Mouse (Mus musculus) liver, postnatal 0 days (tissue): ENCODE measurements around the gene Sstr5. TPM values are rescaled to one million over a fixed set of nuclear protein-coding genes. Genes with fewer than 3 reads are reported as not detected.

Experiments used
- ATAC-seq: fragments of 200-750 bp; cut with Nextera tagmentation; 2 replicates; pipeline ENCODE4 v1.8.0; 2017; ENCODE audit warnings: mild to moderate bottlenecking, moderate library complexity
- DNase-seq: peaks from one replicate; pipeline ENCODE4 v3.0.0-alpha.2; 2016
- H3K27ac ChIP-seq: fragments of 300-500 bp; sonication (generic); 2 replicates; pipeline ENCODE4 v1.5.1; 2014; ENCODE audit warnings: antibody characterized with exemption, moderate library complexity, mild to moderate bottlenecking, low read depth
- H3K27me3 ChIP-seq: fragments of 300-500 bp; sonication (generic); 2 replicates; pipeline ENCODE4 v1.6.1; 2014; ENCODE audit warnings: low read length, control low read depth, mixed read lengths; ENCODE audit not compliant: insufficient read depth
- H3K36me3 ChIP-seq: fragments of 300-500 bp; sonication (generic); replicated peaks from 2 replicates; pipeline ENCODE4 v1.6.1; 2014; ENCODE audit warnings: mild to moderate bottlenecking, control low read depth, low read length, moderate library complexity, mixed read lengths; ENCODE audit not compliant: insufficient read depth
- H3K4me1 ChIP-seq: fragments of 300-500 bp; sonication (generic); 2 replicates; pipeline ENCODE4 v1.6.1; 2014; ENCODE audit warnings: antibody characterized with exemption, mild to moderate bottlenecking, control low read depth; ENCODE audit not compliant: insufficient read depth
- H3K4me2 ChIP-seq: fragments of 300-500 bp; sonication (generic); 2 replicates; pipeline ENCODE4 v1.6.1; 2014; ENCODE audit warnings: low read depth, mild to moderate bottlenecking, low read length, moderate library complexity, mixed read lengths
- H3K4me3 ChIP-seq: fragments of 300-500 bp; sonication (generic); 2 replicates; pipeline ENCODE4 v1.5.1; 2014; ENCODE audit warnings: low read depth, low read length
- H3K9ac ChIP-seq: fragments of 300-500 bp; sonication (generic); replicated peaks from 2 replicates; pipeline ENCODE4 v1.6.1; 2014; ENCODE audit warnings: mild to moderate bottlenecking, moderate library complexity
- H3K9me3 ChIP-seq: fragments of 300-500 bp; sonication (generic); 2 replicates; pipeline ENCODE4 v1.6.1; 2016; ENCODE audit warnings: mild to moderate bottlenecking, control low read depth, low read length, mixed read lengths
- CTCF ChIP-seq: sonication (generic); IDR thresholded peaks from 2 replicates; pipeline ENCODE4 v1.5.1; 2016; ENCODE audit warnings: antibody characterized with exemption, low read depth
- EP300 ChIP-seq: IDR thresholded peaks from 2 replicates; pipeline ENCODE4 v1.6.1; 2016; ENCODE audit warnings: antibody characterized with exemption, low read depth, mild to moderate bottlenecking
- WGBS: fragments of 180-500 bp; shearing (Covaris S2); extraction: QIAGEN DNeasy Blood & Tissue Kit; methylation state at CpG from one replicate; pipeline ENCODE4 v1.1.7; 2014; ENCODE audit not compliant: insufficient replicate concordance; 5-methylcytosine and 5-hydroxymethylcytosine counted together
- polyA plus RNA-seq: library from polyadenylated mRNA; unstranded; fragments of >200 nt; fragmentation: Nextera tagmentation; extraction: Ambion mirVana; gene quantifications from 2 replicates; pipeline ENCODE4 v1.2.1, GENCODE M21; 2015

The Sstr5 gene
- polyA plus RNA-seq, 1 experiment from 2014 or later: not detected

- no peak within 1 kb of the TSS for H3K4me2 ChIP-seq
- no peaks in the 10 kb centered on the region for H3K27me3 ChIP-seq
- H3K4me1 ChIP-seq: no peaks in the 10 kb centered on the region
- H3K36me3 ChIP-seq: no peaks in the 10 kb centered on the region
- H3K9me3 ChIP-seq: no peaks in the 10 kb centered on the region
- no peak within 1 kb of the TSS for H3K4me3 ChIP-seq
- no peak for ATAC-seq
- no peak within 1 kb of the TSS for H3K9ac ChIP-seq
- no peak for DNase-seq
- H3K27ac ChIP-seq: no peak within 1 kb of the TSS
- 59% methylated on average over 2 of the region's 2 CpGs for WGBS
- no peak for TF ChIP-seq CTCF
- TF ChIP-seq EP300: no peak
Measured at GRCm38 (mm10) chr17:25454272-25454671, 42.8 kb downstream of the Sstr5 start, which contains the start of gene Tekt4. Gene Tekt4, plus strand, starts transcription at chr17:25454615.

GRCm38 (mm10) chr17:25452246-25452965 is 44.7 kb downstream of the Sstr5 start:
- Histone ChIP-seq H3K9me3 (no peaks in the 10 kb centered on the region), H3K4me3 (no peak overlapping the region), H3K27me3 (no peaks in the 10 kb centered on the region), H3K36me3 (no peaks in the 10 kb centered on the region), H3K27ac (no peak overlapping the region), H3K9ac (no peak overlapping the region), H3K4me2 (no peak overlapping the region), H3K4me1 (0 out of 2 replicates have a peak, but pooled peaks cover 3% of the 10 kb centered on the region)
- no peak for DNase-seq
- TF ChIP-seq CTCF (no peak), EP300 (no peak)
- no peak for ATAC-seq
- 74% methylated on average over 5 of the region's 5 CpGs for WGBS

GRCm38 (mm10) chr17:25450329-25450728 is 46.8 kb downstream of the Sstr5 start:
- H3K4me3 ChIP-seq: no peak overlapping the region
- H3K4me1 ChIP-seq: 0 out of 2 replicates have a peak, but pooled peaks cover 3% of the 10 kb centered on the region

DNA sequence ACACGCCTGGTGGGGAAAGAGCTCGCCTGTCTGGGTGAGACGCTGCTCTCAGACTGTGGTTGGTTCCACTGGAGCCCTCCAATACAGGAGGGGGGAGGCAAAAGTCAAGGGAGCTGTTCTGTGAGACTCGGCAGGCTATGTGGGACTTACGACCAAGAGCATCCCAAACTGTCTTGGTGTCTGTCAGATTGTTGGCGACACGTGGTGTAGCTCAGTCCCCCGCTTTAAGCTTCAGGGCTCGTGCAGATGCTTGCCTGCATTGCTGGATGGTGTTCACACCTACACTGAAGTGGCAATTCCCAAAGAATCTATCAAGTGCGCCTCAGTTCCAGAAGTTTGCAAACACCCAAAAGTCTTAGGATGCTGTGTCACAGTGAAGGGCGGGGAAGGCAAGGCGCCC is 49.2 kb downstream of the Sstr5 start:
- Histone ChIP-seq H3K9me3 (no peaks in the 10 kb centered on the region), H3K27me3 (no peaks in the 10 kb centered on the region), H3K4me2 (no peak overlapping the region), H3K9ac (no peak overlapping the region), H3K36me3 (no peaks in the 10 kb centered on the region), H3K27ac (no peak overlapping the region), H3K4me3 (no peak overlapping the region), H3K4me1 (0 out of 2 replicates have a peak, but pooled peaks cover 3% of the 10 kb centered on the region)
- 70% methylated on average over 12 of the region's 12 CpGs for WGBS
- ATAC-seq (no peak), DNase-seq (no peak)
- TF ChIP-seq EP300 (no peak), CTCF (no peak)

More at GRCm38 (mm10) chr17:25450329-25450728, 46.8 kb downstream of the Sstr5 start:
- DNase-seq (no peak), ATAC-seq (no peak; the same call in 1 of the 2 replicates)
- H3K4me2 ChIP-seq: no peak overlapping the region
- no peak overlapping the region for H3K9ac ChIP-seq
- TF ChIP-seq CTCF (no peak), EP300 (no peak)
- H3K36me3 ChIP-seq: no peaks in the 10 kb centered on the region
- H3K9me3 ChIP-seq: no peaks in the 10 kb centered on the region
- no peaks in the 10 kb centered on the region for H3K27me3 ChIP-seq
- 55% methylated on average over 4 of the region's 4 CpGs for WGBS
- H3K27ac ChIP-seq: no peak overlapping the region

GRCm38 (mm10) chr17:25445841-25446240 is 51.2 kb downstream of the Sstr5 start:
- H3K4me3 ChIP-seq: no peak overlapping the region
- H3K27me3 ChIP-seq: no peaks in the 10 kb centered on the region
- no peak overlapping the region for H3K4me2 ChIP-seq
- H3K4me1 ChIP-seq: 0 out of 2 replicates have a peak, but pooled peaks cover 3% of the 10 kb centered on the region
- H3K27ac ChIP-seq: no peak overlapping the region
- H3K9me3 ChIP-seq: no peaks in the 10 kb centered on the region
- ATAC-seq (no peak), DNase-seq (no peak)
- TF ChIP-seq EP300: no peak
- no peak for TF ChIP-seq CTCF
- 83% methylated on average over 3 of the region's 3 CpGs for WGBS
- no peaks in the 10 kb centered on the region for H3K36me3 ChIP-seq
- no peak overlapping the region for H3K9ac ChIP-seq

DNA sequence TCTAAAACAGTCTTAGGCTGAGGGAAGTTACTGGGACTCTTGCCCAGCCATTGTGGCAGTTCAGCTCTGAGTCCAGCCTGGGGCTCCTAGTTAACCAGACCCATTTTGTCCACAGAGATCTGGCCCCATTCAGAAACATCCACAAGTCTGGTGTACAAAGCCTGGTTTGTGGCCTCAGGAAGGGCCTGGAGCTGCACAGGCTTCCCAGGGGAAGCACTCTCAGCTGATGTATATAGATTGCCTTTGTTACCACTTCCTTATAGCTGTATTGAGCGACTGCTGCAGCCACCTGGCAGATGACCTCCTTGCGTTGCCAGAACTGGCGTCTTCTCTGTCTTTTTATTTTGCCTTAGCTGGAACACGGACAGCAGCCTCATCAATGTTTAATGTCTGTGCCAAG is 52.0 kb downstream of the Sstr5 start:
- Histone ChIP-seq H3K4me2 (no peak overlapping the region), H3K9ac (no peak overlapping the region), H3K27me3 (no peaks in the 10 kb centered on the region), H3K9me3 (no peaks in the 10 kb centered on the region), H3K4me1 (0 out of 2 replicates have a peak, but pooled peaks cover 3% of the 10 kb centered on the region), H3K4me3 (no peak overlapping the region), H3K36me3 (no peaks in the 10 kb centered on the region), H3K27ac (no peak overlapping the region)
- no peak for TF ChIP-seq CTCF
- no peak for TF ChIP-seq EP300
- WGBS: 46% methylated on average over 4 of the region's 4 CpGs
- DNase-seq (no peak), ATAC-seq (no peak)
